Mouse (Mus musculus) frontal cortex, adult (tissue): ENCODE measurements at regions not wholly inside any gene's neighbourhood (a gene's known extent, or its start where the extent isn't known, plus 50 kb on each side); places are given as distances from the start of the nearest gene placed in this dataset.

Experiments used
- ATAC-seq: cut with Nextera tagmentation; 2 replicates; pipeline ENCODE4 v1.9.2; 2017; ENCODE audit warnings: mild to moderate bottlenecking, moderate library complexity, mixed read lengths; ENCODE audit not compliant: low TSS enrichment

DNA sequence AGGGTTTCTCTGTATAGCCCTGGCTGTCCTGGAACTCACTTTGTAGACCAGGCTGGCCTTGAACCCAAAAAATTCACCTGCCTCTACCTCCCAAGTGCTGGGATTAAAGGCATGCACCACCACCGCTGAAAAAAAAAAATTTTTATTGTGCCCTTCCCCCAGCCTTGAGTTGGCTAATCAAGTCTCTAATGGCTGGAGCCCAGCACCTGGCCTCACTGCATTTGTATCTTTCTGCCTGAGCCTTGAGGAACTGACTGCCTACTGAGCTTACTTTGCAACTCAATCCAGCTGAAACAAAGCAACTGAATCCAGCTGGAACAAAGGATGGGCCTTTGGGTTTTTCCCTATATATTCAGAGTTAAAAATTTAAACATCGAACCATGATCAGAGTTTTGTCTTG lies 153.3 kb upstream of the Ccnh start:
- ATAC-seq = no peak

DNA sequence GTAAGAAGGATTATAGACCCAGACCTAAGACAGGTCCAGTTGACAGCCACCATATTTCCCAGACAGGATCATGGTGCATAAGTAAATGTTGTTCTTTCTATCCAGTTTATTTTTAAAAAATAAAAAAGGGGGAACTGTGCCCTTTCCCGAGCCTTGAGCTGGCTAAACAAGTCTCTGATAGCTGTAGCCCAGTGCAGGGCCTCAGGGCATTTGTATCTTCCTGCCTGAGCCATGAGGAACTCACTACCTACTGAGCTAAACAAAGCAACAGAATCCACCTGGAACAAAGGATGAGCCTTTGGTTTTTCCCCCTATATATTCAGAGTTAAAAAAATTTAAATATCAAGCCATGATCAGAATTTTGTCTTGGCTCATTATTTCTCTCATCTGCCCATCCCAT lies 152.4 kb upstream of the Ccnh start:
- no peak for ATAC-seq

DNA sequence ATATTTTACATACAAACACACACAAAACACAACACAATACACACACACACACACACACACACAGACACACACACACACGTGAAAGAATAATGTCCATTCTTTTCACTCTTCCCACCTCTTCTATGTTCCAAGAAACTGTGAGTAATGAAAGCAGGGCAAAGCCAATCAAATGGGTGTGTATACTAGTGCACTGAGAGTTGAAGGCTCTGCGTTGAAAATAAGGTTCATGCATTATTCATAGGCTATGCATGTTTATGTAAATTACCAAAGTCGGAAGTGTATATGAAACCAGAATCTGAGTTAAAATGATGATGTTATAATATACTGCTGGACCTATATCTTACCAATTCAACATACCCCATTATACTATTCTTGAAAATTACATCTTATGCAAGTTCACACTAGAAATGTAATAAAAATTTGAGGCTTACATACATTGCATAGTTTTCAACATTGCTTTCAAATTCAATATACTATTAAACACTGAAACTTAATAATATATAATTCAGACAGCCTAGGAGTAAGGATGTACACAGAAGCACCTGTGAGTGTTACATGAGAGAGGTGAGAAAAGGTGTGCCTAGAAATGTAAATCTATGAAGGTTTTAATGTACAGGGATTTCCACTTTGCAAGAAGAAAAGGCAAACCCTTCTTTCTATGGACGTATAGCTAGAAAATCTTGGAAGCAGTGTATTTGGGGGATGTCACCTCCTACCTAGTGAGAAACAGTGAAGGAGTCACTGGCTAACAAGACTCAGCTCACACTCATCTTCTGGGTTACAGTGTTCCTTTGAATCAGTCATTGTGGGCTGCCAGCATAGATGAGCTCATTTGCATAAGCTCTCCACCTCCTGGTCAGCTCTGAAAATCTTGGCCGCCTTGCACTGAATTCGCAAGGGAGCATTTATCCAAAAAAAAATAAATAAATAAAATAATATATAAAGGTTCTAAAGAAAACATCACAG lies 122.3 kb upstream of the Ccnh start:
- peak; percentile 100 for ATAC-seq

DNA sequence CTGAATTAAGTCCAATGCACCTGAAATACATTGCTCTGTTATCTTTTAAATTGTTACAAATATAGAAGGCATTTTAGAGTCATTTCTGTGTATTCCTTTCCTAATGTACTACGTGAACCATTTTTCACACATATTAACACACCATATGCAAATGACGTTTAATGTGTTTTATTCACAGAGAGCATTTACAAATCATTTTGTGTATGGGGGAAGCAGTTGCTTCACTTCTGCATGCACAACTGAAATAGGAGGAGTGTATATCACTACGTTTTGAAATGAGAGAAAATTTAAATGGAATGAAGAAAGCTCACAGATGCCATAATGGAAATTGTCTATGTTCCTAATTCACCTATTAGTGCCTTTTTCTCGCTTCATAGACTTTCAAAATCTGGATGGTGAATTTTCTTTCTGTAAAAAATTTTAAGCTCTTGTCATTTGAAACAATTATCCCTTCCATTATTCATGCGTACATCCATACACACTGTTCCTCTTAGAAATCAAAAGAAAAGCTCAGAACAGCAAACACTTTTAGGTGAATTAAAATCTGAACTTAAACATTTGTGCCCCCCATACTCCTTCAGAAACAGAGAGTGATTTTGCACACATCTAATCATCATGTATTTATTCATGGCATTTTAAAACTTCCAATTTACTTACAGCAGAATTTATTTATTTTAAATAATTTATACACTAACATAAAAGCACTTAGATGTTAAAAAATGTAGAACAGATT lies 121.5 kb upstream of the Ccnh start:
- ATAC-seq = 0 out of 2 replicates have a peak, but pooled peaks have one; percentile 9

DNA sequence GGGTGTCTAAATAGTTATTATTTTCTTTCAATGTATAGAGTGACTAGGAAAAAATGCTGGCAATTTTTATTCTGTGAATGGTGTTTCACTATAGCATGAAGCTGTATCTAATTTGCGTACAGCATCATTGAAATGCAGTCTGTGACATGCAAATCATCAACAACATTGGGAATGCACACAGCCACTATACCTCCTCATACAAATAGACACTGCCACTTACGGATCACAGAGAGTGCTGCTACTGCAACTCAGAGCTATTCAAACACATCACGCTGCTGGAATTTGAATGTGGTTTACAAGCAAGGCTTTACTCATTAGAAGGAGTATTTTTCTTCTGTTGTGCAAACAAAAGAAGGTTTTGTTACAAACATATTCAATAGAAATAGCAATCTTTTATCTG lies 120.8 kb upstream of the Ccnh start:
- no peak for ATAC-seq

DNA sequence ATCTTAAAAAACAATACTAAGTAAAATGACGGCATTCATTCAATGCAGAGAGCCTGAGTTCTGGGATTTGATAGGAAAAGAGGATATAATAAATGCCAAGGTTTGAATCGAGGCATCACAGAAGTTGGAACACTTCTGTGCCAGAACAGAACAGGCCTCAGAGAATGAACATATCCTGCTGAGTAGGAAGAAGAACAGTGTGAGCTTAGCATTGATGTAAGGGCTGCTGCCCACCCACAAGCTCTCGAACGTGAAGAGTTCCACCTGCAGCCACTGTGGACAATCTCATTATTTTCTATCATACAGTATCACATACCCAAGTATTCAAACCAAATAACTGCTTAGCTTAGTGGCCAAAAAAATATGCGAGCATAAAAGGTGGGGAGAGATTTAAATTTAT lies 105.9 kb upstream of the Ccnh start:
- ATAC-seq = peak; percentile 99

DNA sequence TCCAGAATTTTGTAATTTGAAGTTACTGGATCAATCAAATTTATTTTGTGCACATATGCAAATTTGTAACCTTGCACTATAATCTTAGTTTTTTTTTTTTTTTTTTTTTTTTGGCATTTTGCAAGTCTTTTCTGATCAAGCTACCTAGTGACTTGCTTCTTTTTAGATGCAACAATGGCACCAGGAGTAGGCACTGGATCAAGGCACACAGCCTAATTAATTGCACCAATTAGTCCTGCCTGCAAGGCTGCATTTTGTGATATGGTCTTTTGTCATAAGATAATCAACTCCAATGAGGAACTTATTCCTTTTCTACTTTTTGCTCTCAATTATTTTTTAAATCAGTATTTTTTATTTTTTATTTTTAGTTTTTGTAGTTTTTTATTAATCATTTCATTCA lies 105.5 kb upstream of the Ccnh start:
- ATAC-seq = no peak

DNA sequence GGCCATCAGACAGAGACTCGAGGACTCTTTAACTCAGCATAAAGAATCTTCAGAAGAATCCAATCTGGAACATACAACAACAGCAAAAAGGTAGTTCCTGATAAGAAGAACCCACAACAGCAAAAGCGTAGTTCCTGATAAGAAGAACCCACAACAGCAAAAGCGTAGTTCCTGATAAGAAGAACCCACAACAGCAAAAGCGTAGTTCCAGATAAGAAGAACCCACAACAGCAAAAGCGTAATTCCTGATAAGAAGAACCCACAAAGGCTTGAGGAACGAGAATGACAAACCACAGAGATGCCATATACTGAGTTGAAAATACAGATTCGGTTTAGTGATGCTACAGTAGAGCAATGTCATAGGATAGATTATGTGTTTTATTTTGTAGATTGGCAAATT lies 93.0 kb upstream of the Ccnh start:
- ATAC-seq = no peak

DNA sequence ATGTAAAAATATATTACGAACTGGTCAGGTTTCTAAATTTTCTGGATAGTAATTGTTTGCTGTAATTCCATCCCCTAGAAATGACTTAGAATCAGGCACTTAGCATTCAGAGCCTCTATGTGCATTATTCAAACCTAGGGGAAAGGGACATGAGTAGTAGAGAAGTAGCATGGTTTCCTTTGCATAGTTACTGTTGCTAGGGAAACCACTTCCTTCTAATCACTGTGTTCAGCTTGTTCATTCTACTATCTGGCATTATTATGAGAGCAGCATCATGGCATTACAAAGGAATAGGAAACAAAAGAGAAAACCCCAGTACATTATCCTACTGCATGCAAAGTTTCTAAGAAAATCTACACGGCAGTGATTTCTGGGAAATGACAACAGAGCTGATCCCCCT lies 65.9 kb upstream of the Ccnh start:
- no peak for ATAC-seq

DNA sequence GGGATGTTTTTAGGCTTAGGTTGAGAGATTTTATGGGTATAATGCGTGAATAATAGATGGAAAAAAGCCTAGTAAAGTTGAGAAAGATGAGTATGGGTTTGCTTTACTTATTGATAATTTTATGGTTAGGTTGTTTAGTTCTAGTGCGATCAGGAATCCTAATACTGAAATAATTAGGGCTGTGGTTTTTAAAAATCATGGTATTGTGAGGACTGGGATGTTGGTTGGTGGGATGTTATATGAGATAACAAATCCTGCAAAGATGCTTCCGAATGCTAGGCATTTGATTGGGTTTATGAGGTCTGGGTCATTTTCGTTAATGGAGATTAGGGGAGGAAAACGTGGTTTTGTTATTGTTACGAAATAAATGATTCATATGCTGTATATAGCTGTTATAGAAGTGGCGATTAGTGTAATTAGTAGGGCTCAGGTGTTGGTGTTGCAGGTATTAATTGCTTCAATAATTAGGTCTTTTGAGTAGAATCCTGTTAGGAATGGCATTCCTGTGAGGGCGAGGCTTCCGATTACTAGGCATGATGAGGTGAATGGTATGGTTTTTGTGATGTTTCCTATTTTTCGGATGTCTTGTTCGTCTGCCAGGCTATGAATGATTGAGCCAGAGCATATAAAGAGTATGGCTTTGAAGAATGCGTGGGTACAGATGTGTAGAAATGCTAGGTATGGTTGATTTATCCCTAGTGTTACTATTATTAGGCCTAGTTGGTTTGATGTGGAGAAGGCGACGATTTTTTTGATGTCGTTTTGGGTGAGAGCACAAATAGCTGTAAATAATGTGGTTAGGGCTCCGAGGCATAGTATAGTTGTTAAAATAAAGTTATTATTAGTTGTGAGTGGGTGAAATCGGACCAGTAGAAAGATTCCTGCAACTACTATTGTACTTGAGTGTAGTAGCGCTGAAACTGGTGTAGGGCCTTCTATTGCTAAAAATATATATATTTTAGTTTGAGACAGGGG lies 62.3 kb upstream of the Ccnh start:
- peak; percentile 100 for ATAC-seq

DNA sequence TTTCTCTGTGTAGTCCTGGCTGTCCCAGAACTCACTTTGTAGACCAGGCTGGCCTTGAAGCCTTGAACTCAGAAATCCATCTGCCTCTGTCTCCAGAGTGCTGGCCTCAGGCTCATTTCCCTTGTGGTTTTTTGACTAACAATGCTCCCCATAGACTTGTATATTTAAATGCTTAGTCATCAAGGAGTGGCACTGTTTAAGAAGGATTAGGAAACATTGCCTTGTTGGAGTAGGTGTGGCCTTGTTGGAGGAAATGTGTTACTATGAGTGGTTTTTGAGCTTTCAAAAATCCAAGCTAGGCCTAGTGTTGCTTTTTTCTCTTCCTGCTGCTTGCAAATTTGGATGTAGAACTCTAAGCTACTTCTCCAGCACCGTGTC lies 61.7 kb upstream of the Ccnh start:
- ATAC-seq = no peak
